ENCODE assay signal across 15 mouse cellular contexts in the genomic region with DNA sequence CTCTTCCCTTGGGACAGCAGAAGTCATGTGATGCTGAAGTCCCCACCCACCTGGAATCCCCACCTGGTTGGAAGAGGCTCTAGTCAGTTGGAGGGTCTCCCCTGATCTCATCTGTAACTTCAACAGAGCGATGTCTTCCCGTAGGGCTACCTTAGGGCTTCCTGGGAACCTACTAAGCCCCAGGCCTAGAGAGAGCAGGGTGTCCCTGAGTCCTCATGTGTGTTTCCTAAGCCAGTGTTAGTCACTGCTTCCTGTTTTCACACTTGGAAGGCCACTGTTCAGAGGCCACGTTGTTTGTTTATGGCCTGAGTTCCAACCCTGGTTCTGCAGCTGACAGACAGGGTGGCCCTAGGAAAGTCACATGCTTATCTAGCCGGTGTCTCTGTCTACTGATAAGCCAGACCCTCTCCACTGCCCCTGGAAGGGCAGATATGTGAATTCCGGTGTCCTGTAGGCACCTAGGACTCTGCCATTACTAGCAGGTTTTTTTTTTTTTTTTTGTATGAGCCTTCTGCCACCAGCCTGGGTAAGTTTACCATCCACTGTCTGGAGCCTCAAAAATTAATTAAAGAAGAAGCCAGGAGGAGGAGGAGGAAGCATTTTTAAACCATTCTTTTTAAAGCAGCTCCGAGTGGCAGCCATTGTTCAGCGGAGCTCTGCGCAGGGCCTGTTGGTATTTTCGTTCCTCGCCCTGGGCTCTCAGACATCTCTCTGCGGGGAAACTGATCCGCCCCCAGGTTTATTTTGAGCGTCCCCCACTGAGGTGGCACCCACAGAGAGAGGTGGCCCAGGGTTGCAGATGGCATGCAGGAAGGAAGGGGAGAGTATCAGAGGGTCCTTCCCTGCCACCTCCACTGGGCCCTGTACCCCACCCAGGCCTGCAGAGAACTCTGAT.
DNase-seq lines count a peak whose midpoint lies in the region; ATAC-seq lines count a peak whose summit lies in the region.
"Had no signal": no experiment of that assay in that cellular context is flagged by ENCODE, and none has a peak within 500 bp of the region (broad histone marks: within the 10 kb centered on the region; RNA-seq: fewer than 3 reads in every experiment).

No protein-coding gene starts in this region.

- DNase-seq in adrenal gland, adult 2 months: peak; percentile 66
- no peak for DNase-seq in adrenal gland, postnatal 25 days
- peak; percentile 41 for DNase-seq in 416B (ENCODE audit: low read depth)
- peak; percentile 43 to 44 for DNase-seq in left cerebral cortex, adult 18-20 months (ENCODE audit: low spot score in 2 of 2)
- DNase-seq in natural killer cell, adult 2 months (ENCODE audit: low spot score in 2 of 2): no peak
- DNase-seq in spleen, postnatal 4 days (ENCODE audit: low spot score in 2 of 2): no peak
- DNase-seq: cerebellum, adult 11-12 months; gastrocnemius, postnatal 14 days; lung, adult 2 months had no signal

- ATAC-seq in liver, embryonic 16.5 days (ENCODE audit: low read depth): peak; percentile 51
- ATAC-seq in inflammation-experienced regulatory T-cells, adult 6 months: no peak
- ATAC-seq: hindbrain, embryonic 16.5 days had no signal

- H3K36me3 ChIP-seq in liver, embryonic 16.5 days (ENCODE audit: control insufficient read depth, insufficient read depth): no peaks in the 10 kb centered on the region
- H3K36me3 ChIP-seq: embryonic facial prominence, embryonic 10.5 days; heart, embryonic 15.5 days; kidney, embryonic 15.5 days had no signal

- H3K4me1 ChIP-seq in liver, embryonic 16.5 days (ENCODE audit: control insufficient read depth, low read depth, low read length): peaks cover 5% of the 10 kb centered on the region; the same call in 1 of the 2 replicates

- no peak overlapping the region for H3K4me3 ChIP-seq in liver, embryonic 16.5 days (ENCODE audit: low read depth, low read length)
- H3K4me3 ChIP-seq: embryonic facial prominence, embryonic 10.5 days; heart, embryonic 15.5 days; kidney, embryonic 15.5 days had no signal

- H3K27ac ChIP-seq in liver, embryonic 16.5 days (ENCODE audit: low read length): no peak overlapping the region
- H3K27ac ChIP-seq: heart, embryonic 15.5 days; kidney, embryonic 15.5 days had no signal

- no peak overlapping the region for H3K9ac ChIP-seq in liver, embryonic 16.5 days (ENCODE audit: low read depth, low read length)
- H3K9ac ChIP-seq: heart, embryonic 15.5 days; kidney, embryonic 15.5 days had no signal

- no peaks in the 10 kb centered on the region for H3K9me3 ChIP-seq in liver, embryonic 16.5 days (replicated peaks; ENCODE audit: control insufficient read depth, low read length)
- H3K9me3 ChIP-seq: embryonic facial prominence, embryonic 10.5 days; heart, embryonic 15.5 days; kidney, embryonic 15.5 days had no signal

- 45% methylated on average over 13 of the region's 13 CpGs for WGBS in liver, embryonic 16.5 days (ENCODE audit: insufficient replicate concordance)

- no peak overlapping the region for H3K4me2 ChIP-seq in liver, embryonic 16.5 days (ENCODE audit: low read depth, low read length)
- H3K4me2 ChIP-seq: heart, embryonic 15.5 days; kidney, embryonic 15.5 days had no signal

- no peaks in the 10 kb centered on the region for H3K27me3 ChIP-seq in liver, embryonic 16.5 days (ENCODE audit: control insufficient read depth, insufficient read depth, low read depth, low read length)

Comparison
In these comparisons a context has a peak if more than half of its experiments do, and no peak if none do; other contexts are left out.
1. DNase-seq: peak in adrenal gland, adult 2 months (single experiment), 416B (single experiment) and left cerebral cortex, adult 18-20 months (2 of 2); none in adrenal gland, postnatal 25 days (single experiment), natural killer cell, adult 2 months (0 of 2) and spleen, postnatal 4 days (0 of 2).